Mouse (Mus musculus) kidney, postnatal 4 days (tissue): ENCODE measurements at regions not wholly inside any gene's neighbourhood (a gene's known extent, or its start where the extent isn't known, plus 50 kb on each side); places are given as distances from the start of the nearest gene placed in this dataset.

Experiments
- DNase-seq, 2 experiments: peaks; one replicate each; pipeline ENCODE4 v3.0.0; 2021; ENCODE audit warnings: mixed read lengths in 2 of 2

- DNase-seq, result no peak
Measured at GRCm38 (mm10) chr19:52177088-52177791, 86.9 kb upstream of the Ins1 start.

DNA sequence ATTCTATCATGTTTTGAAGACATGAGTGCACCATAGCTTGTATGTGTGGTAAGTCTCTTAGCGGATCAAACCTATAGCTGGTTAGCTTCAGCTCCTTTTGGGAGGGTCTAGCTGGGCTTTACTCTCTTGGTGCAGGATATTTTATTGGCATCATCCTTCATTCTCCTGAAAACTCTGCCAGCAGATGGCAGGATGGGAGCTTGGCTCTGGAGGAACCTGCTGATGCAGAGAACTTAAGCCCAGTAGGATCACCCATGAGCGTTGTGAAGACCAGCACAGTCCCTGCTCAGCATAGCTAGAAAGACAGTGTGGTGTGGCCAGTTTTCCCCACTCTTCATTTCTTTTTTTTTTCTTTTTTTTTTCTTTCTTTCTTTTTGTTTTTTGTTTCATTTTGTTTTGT lies 70.3 kb upstream of the Ins1 start:
- peak; percentile 3 to 8 for DNase-seq

GRCm38 (mm10) chr19:52199545-52200284 lies 64.4 kb upstream of the Ins1 start:
- no peak for DNase-seq

DNA sequence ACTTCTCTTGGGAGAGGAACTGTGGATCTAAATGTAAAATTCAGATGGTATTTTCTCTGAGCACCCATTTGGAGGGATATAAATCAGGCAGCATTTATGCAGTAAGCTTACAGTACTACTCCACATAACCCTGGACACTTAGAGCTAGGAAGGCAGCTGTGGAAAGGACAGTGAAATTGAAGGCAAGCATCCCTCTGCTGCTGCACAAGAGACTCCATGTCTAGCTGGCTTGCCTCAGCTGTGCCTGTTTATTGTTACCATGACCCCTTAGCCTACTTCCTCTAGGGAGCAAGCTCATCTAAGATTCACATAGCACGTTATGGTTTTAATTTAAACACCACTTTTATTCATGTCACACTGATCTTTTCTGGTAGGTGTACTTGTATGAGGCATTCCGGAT lies 56.4 kb upstream of the Ins1 start:
- no peak for DNase-seq
